In the genomic region with DNA sequence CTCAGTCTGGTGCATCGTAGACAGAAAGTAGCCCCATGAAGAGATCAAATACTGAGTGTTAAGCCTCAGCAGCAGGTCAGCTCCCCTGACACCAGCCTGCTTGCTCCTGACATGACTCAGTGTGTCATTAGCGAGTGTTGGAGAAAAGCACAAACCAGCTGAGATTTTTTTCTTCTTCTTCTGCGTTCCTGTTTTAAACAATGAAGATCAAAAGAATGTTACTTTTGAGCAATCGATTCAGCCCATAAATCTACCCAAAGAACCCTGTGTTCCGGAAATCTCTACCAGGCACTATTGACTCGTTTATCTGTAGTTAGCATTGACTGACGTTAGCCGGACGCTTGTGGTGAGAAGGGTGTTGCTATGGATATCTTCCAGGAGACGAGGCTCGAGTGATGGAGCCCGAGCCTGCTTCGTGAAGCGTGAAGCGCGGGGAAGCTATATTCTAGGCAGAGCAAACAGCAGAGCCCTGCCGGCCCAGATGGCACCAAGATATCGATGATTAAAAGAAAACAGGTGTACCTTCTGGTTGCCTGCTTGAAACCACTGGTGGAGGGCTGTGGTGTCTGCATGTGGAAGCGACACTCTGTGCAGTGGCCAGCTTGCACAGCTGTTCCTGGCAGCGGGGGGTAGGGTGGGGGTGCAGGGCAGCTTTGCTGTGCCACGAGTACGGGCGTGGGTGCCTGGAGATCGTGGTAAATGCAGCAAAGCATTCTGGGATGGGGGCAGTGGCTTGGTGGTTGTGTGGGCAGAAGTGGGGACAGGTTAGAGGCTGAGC, we compare ENCODE assay signal across 9 mouse cellular contexts. TPM values are rescaled to one million over a fixed set of nuclear protein-coding genes. Genes with fewer than 3 reads are reported as not detected.
A peak's percentile ranks its signal among the peaks of the same experiment; 100 is the strongest.
DNase-seq lines count a peak whose midpoint lies in the region; ATAC-seq lines count a peak whose summit lies in the region.
"Had no signal": no experiment of that assay in that cellular context is flagged by ENCODE, and none has a peak within 500 bp of the region (broad histone marks: within the 10 kb centered on the region; RNA-seq: fewer than 3 reads in every experiment).

No protein-coding gene starts in this region.

- peak; percentile 50; the same call in 1 of the 2 replicates for ATAC-seq in frontal cortex, adult (ENCODE audit: low TSS enrichment)
- no peak for ATAC-seq in erythroblast, adult 5-6 weeks (replicated peaks; ENCODE audit: low FRiP score, poor library complexity, severe bottlenecking)

- no peak for DNase-seq in frontal cortex, postnatal 10 days (ENCODE audit: low spot score in 2 of 2)
- DNase-seq in NIH3T3 (ENCODE audit: low read depth) (peak; percentile 11), adipocyte (ENCODE audit: low spot score) (no peak)
- DNase-seq in induced T-regulatory cell, adult 2 months (ENCODE audit: low read depth): peak; percentile 92
- DNase-seq in naive thymus-derived CD4-positive, alpha-beta T cell, adult 2 months (ENCODE audit: low read depth): peak; percentile 81
- DNase-seq in urinary bladder, adult 18-20 months (ENCODE audit: low spot score in 2 of 2): no peak
- DNase-seq: liver, embryonic 13.5 days had no signal

RNA-seq across cellular contexts. Expression of gene Tpst2, which starts 5.5 kb away (rescaled TPM):
- total RNA-seq in erythroblast, adult 5-6 weeks (2015; ENCODE audit: low replicate concordance): 11.7 and 14.0 TPM in 2 replicates
- 5.0 and 6.4 TPM in 2 replicates for total RNA-seq in erythroblast, adult 5-6 weeks (2017; ENCODE audit: low replicate concordance)

RNA-seq across cellular contexts. Expression of gene Crybb1, which starts 15.3 kb away (rescaled TPM):
- total RNA-seq in erythroblast, adult 5-6 weeks (2015; ENCODE audit: low replicate concordance): not detected in 2 replicates
- total RNA-seq in erythroblast, adult 5-6 weeks (2017; ENCODE audit: low replicate concordance): not detected in 2 replicates

RNA-seq across cellular contexts. Expression of gene Cryba4, which starts 18.6 kb away (rescaled TPM):
- 3.3 TPM in 1 of 2 replicates, not detected in the other for total RNA-seq in erythroblast, adult 5-6 weeks (2015; ENCODE audit: low replicate concordance)
- not detected in 2 replicates for total RNA-seq in erythroblast, adult 5-6 weeks (2017; ENCODE audit: low replicate concordance)

RNA-seq across cellular contexts. Expression of gene Tfip11, which starts 55.2 kb away (rescaled TPM):
- total RNA-seq in erythroblast, adult 5-6 weeks (2015; ENCODE audit: low replicate concordance): 3.5 and 4.6 TPM in 2 replicates
- 3.9 and 11.2 TPM in 2 replicates for total RNA-seq in erythroblast, adult 5-6 weeks (2017; ENCODE audit: low replicate concordance)

Comparison
In these comparisons a context has a peak if more than half of its experiments do, and no peak if none do; other contexts are left out.
1. DNase-seq: peak in NIH3T3 (single experiment), induced T-regulatory cell, adult 2 months (single experiment) and naive thymus-derived CD4-positive, alpha-beta T cell, adult 2 months (single experiment); none in frontal cortex, postnatal 10 days (0 of 2), urinary bladder, adult 18-20 months (0 of 2) and adipocyte (single experiment).